ENCODE assay signal across 10 mouse cellular contexts in the genomic region with DNA sequence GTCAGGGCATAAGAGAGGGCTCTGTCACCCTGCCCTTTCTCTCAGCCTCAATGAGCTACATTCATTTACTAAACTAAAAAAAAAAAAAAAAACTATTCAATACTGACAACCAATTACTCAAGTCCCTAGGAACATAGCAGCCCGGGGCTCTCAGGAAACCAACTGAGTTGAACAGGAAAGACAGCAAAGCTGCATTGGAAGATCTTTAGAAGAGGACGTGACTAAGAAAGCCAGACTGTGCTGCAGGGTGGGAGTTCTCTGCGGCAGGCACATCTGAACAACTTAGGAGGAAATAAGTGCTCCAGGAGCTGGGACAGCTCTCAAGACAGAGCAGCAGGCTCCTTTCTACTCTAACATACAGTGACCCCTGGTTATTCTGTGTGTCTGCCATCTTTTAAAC. TPM values are rescaled to one million over a fixed set of nuclear protein-coding genes. Genes with fewer than 3 reads are reported as not detected.
A peak's percentile ranks its signal among the peaks of the same experiment; 100 is the strongest.
DNase-seq lines count a peak whose midpoint lies in the region; ATAC-seq lines count a peak whose summit lies in the region.
"Had no signal": no experiment of that assay in that cellular context is flagged by ENCODE, and none has a peak within 500 bp of the region (broad histone marks: within the 10 kb centered on the region; RNA-seq: fewer than 3 reads in every experiment).

No protein-coding gene starts in this region.

- DNase-seq in kidney, adult 11 months: peak; percentile 32
- DNase-seq in kidney, adult 18-20 months: no peak
- peak; percentile 21 to 59 for DNase-seq in kidney, postnatal 25 days
- no peak for DNase-seq in right cerebral cortex, postnatal 14 days
- DNase-seq in layer of hippocampus, postnatal 14 days (ENCODE audit: low spot score in 2 of 2): no peak
- DNase-seq: adrenal gland, postnatal 14 days; cerebellum, postnatal 36 days; gastrocnemius, postnatal 14 days had no signal

- ATAC-seq in common myeloid progenitor, adult 5-6 weeks (replicated peaks; ENCODE audit: low read depth, poor library complexity, severe bottlenecking): peak; percentile 90
- peak; percentile 17; the same call in 1 of the 2 replicates for ATAC-seq in granulocyte monocyte progenitor cell, adult 5-6 weeks (replicated peaks; ENCODE audit: poor library complexity, severe bottlenecking)

RNA-seq across cellular contexts. Expression of gene Srebf1, which starts 46.2 kb away (rescaled TPM):
- 32.9 and 58.8 TPM in 2 replicates for total RNA-seq in common myeloid progenitor, adult 5-6 weeks (2017)
- total RNA-seq in granulocyte monocyte progenitor cell, adult 5-6 weeks (2014; fragmentation: Nextera tagmentation): 27.3 and 33.0 TPM in 2 replicates
- 36.8 and 42.0 TPM in 2 replicates for total RNA-seq in granulocyte monocyte progenitor cell, adult 5-6 weeks (2017)
- 10 to 100 TPM; 53.2 to 55.2 TPM for total RNA-seq in layer of hippocampus, postnatal 14 days (2021)

Comparison
In these comparisons a context has a peak if more than half of its experiments do, and no peak if none do; other contexts are left out.
1. DNase-seq: peak in kidney, adult 11 months (single experiment) and kidney, postnatal 25 days (2 of 2); none in kidney, adult 18-20 months (single experiment), right cerebral cortex, postnatal 14 days (single experiment) and layer of hippocampus, postnatal 14 days (0 of 2).